Mouse (Mus musculus): ENCODE measurements at regions not wholly inside any gene's neighbourhood (a gene's known extent, or its start where the extent isn't known, plus 50 kb on each side); places are given as distances from the start of the nearest gene placed in this dataset.

DNA sequence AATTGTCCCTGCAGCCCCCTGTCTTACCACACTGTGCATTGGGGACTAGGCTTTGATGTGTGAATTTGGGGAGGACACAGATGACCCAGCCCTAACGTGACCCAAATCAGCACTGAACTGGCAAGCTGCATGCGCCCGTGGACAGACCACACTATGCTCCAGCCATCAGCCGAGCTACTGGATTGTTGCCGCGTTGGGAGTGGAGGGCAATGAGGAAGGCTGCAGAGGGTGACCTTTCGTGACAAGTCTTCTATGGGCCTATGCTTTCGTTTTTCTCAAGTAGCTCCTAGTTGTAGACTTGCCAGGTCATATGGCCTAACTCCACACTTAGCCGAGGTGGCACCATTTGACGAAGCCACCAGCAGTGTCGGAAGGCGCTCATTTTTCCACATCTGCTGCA, 60.6 kb upstream of the Errfi1 start:
- WGBS = 94% methylated on average over 12 of the region's 12 CpGs
- no peak overlapping the region for H3K4me3 ChIP-seq (ENCODE audit: low read depth, low read length)
- no peaks in the 10 kb centered on the region for H3K36me3 ChIP-seq (ENCODE audit: control insufficient read depth, insufficient read depth, low read length)
- no peaks in the 10 kb centered on the region for H3K27me3 ChIP-seq (ENCODE audit: control insufficient read depth, insufficient read depth, low read length)
- no peak overlapping the region for H3K27ac ChIP-seq (ENCODE audit: insufficient read depth, low read depth, low read length)
- TF ChIP-seq CTCF (IDR thresholded peaks at IDR 0.05; ENCODE audit: extremely low read depth, insufficient read length, insufficient replicate concordance, low read depth, low read length) = no peak
- TF ChIP-seq POLR2A (IDR thresholded peaks at IDR 0.05; ENCODE audit: low read depth, low read length) = no peak
- H3K4me1 ChIP-seq (ENCODE audit: control insufficient read depth, insufficient read depth, insufficient read length, low read length) = peaks cover 2% of the 10 kb centered on the region; the same call in 1 of the 2 replicates

DNA sequence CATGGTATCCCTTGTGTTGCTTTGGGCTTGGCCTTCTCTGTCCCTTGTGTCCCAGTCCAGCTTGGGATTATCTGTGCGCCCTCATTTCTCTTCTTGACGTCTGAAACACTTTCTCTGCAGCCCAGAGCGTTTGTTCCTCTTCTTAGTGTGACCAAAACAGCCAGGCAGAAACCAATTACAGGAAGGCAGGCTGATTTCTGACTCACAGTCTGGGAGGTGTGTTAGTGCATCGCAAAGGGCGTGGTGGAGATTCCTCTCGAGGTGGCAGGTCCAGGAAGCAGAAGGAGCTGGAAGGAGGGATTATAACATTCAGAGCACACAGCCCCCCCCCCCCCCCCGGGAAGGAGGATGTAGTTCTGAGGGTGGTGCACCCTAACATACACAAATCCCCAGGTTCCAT, 64.6 kb upstream of the Errfi1 start:
- Histone ChIP-seq H3K36me3 (ENCODE audit: control insufficient read depth, insufficient read depth, low read length) (no peaks in the 10 kb centered on the region), H3K4me1 (ENCODE audit: control insufficient read depth, insufficient read depth, insufficient read length, low read length) (peaks cover 3% of the 10 kb centered on the region; the same call in 1 of the 2 replicates), H3K27me3 (ENCODE audit: control insufficient read depth, insufficient read depth, low read length) (no peaks in the 10 kb centered on the region), H3K4me3 (ENCODE audit: low read depth, low read length) (no peak overlapping the region), H3K27ac (ENCODE audit: insufficient read depth, low read depth, low read length) (no peak overlapping the region)
- WGBS = 27% methylated on average over 7 of the region's 7 CpGs
- TF ChIP-seq CTCF (IDR thresholded peaks at IDR 0.05; ENCODE audit: extremely low read depth, insufficient read length, insufficient replicate concordance, low read depth, low read length) (no peak), POLR2A (IDR thresholded peaks at IDR 0.05; ENCODE audit: low read depth, low read length) (no peak)

DNA sequence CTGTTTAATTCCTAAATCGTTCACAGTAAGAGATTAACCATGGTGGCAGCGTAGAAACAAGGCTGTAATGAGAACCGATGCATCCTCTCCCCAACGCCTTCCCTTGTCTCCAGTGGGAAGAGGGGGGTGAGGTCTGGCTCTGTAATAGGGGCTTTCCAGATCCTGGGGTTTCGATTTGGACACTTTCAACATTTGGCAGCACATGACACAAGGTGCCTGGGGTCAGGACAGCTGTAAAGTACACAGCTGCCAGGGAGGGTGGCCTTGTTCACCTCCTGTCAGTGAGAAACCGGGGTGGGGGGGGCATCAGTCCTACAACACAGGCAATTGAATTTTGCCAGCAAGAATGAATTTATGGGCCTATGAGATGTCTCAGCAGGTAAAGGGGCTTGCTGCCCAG, 66.6 kb upstream of the Errfi1 start:
- Histone ChIP-seq H3K4me3 (ENCODE audit: low read depth, low read length) (no peak overlapping the region), H3K36me3 (ENCODE audit: control insufficient read depth, insufficient read depth, low read length) (no peaks in the 10 kb centered on the region), H3K27ac (ENCODE audit: insufficient read depth, low read depth, low read length) (0 out of 2 replicates have a peak overlapping the region, but pooled peaks have one; percentile 3), H3K27me3 (ENCODE audit: control insufficient read depth, insufficient read depth, low read length) (no peaks in the 10 kb centered on the region), H3K4me1 (ENCODE audit: control insufficient read depth, insufficient read depth, insufficient read length, low read length) (peaks cover 9% of the 10 kb centered on the region; the same call in 1 of the 2 replicates)
- 69% methylated on average over 6 of the region's 6 CpGs for WGBS
- TF ChIP-seq POLR2A (IDR thresholded peaks at IDR 0.05; ENCODE audit: low read depth, low read length) (no peak), CTCF (IDR thresholded peaks at IDR 0.05; ENCODE audit: extremely low read depth, insufficient read length, insufficient replicate concordance, low read depth, low read length) (no peak)

DNA sequence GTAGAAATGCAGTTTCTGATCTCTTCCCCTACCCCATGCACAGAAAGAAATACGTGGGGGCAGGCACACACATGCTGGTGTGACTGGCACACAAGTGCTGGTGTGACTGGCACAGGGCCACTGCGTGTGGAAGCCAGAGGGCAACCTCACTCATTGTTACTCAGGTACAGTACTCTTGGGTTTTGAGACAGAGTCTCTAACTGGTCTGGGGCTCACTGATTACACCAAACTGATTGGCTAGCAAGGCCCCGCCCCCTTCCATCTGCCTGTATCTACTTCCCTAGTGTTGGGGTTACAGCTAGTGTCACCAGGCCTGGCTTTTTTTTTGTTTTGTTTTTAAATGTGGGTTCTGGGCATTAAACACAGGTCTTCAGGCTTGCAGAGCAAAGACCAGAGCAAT, 67.1 kb upstream of the Errfi1 start:
- TF ChIP-seq CTCF (IDR thresholded peaks at IDR 0.05; ENCODE audit: extremely low read depth, insufficient read length, insufficient replicate concordance, low read depth, low read length) = no peak
- TF ChIP-seq POLR2A (IDR thresholded peaks at IDR 0.05; ENCODE audit: low read depth, low read length) = no peak
- no peaks in the 10 kb centered on the region for H3K27me3 ChIP-seq (ENCODE audit: control insufficient read depth, insufficient read depth, low read length)
- H3K36me3 ChIP-seq (ENCODE audit: control insufficient read depth, insufficient read depth, low read length) = no peaks in the 10 kb centered on the region
- WGBS = 90% methylated on average over 3 of the region's 3 CpGs
- peaks cover 10% of the 10 kb centered on the region; the same call in 1 of the 2 replicates for H3K4me1 ChIP-seq (ENCODE audit: control insufficient read depth, insufficient read depth, insufficient read length, low read length)
- 0 out of 2 replicates have a peak overlapping the region, but pooled peaks have one; percentile 3 for H3K27ac ChIP-seq (ENCODE audit: insufficient read depth, low read depth, low read length)
- H3K4me3 ChIP-seq (ENCODE audit: low read depth, low read length) = no peak overlapping the region

DNA sequence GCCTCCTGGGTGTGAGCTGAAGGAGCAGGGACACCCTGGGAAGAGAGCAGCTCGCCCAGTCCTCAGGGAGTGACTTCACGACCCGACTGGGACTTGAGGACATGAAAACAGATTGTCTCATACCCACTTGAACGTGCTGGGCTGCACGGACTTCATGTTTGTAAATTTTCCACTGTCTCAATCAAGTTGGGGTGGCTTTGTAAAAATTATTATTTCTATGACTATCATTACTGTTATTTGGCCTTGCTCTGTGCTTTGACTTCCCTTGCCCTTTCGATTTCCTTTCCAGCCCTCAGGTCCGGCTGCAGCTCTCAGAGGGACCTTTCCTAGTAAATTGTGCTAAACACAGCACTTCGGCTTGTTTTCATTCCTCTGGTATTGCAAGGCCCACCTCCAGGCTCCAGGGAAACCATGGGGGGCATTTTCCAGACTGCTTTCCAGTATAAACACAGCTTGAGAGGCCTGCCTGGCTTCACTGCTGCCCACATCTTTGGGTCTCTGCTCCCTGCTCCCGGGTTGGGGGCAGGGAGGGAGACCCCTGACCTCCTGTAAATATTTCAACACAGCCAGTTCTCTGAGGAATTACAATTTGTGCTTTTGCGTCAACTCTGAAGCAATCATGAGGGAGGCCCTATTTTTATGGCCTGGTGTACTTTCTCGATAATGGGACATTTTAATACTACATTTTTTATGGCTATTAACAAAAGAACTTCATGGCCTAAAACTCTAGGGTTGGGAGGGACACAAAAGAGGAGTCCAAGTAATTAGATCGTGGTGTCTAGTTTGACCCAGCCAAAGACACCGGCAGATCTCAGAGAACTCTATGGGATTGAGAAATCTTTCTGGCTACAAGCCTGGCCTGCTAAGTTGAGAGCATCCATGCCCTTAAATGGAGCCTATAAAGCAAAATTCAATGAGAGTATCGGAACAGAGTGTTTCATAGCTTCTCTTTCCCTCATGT, 68.9 kb upstream of the Errfi1 start:
- WGBS = 70% methylated on average over 14 of the region's 14 CpGs
- Histone ChIP-seq H3K4me3 (ENCODE audit: low read depth, low read length) (no peak overlapping the region), H3K4me1 (ENCODE audit: control insufficient read depth, insufficient read depth, insufficient read length, low read length) (peaks cover 10% of the 10 kb centered on the region; the same call in 1 of the 2 replicates), H3K27me3 (ENCODE audit: control insufficient read depth, insufficient read depth, low read length) (no peaks in the 10 kb centered on the region), H3K36me3 (ENCODE audit: control insufficient read depth, insufficient read depth, low read length) (no peaks in the 10 kb centered on the region), H3K27ac (ENCODE audit: insufficient read depth, low read depth, low read length) (peak overlapping the region; percentile 81)
- no peak for TF ChIP-seq POLR2A (IDR thresholded peaks at IDR 0.05; ENCODE audit: low read depth, low read length)
- TF ChIP-seq CTCF (IDR thresholded peaks at IDR 0.05; ENCODE audit: extremely low read depth, insufficient read length, insufficient replicate concordance, low read depth, low read length) = no peak

DNA sequence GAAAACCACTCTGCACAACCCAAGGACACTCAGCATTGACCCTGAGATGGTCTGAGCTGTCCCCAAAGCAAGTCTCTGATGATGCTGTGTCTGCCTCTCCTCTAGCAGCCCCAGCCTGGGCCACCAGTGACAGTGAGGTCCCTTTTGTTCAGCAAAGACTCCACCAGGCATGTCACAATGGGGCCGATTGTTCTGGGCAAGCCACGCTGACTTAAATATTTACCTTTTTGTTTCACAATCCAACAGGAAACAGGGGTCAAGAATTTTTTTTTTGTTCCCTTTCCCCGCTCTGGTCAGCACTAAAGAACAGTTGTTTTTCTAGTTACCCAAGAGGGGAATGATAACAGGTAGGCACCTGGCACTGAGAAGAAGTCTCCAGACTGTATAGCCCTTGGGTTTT, 72.4 kb upstream of the Errfi1 start:
- TF ChIP-seq CTCF (IDR thresholded peaks at IDR 0.05; ENCODE audit: extremely low read depth, insufficient read length, insufficient replicate concordance, low read depth, low read length) (no peak), POLR2A (IDR thresholded peaks at IDR 0.05; ENCODE audit: low read depth, low read length) (no peak)
- Histone ChIP-seq H3K36me3 (ENCODE audit: control insufficient read depth, insufficient read depth, low read length) (no peaks in the 10 kb centered on the region), H3K4me3 (ENCODE audit: low read depth, low read length) (no peak overlapping the region), H3K27ac (ENCODE audit: insufficient read depth, low read depth, low read length) (no peak overlapping the region), H3K4me1 (ENCODE audit: control insufficient read depth, insufficient read depth, insufficient read length, low read length) (peaks cover 7% of the 10 kb centered on the region; the same call in 1 of the 2 replicates), H3K27me3 (ENCODE audit: control insufficient read depth, insufficient read depth, low read length) (no peaks in the 10 kb centered on the region)
- WGBS = 29% methylated on average over 3 of the region's 3 CpGs

DNA sequence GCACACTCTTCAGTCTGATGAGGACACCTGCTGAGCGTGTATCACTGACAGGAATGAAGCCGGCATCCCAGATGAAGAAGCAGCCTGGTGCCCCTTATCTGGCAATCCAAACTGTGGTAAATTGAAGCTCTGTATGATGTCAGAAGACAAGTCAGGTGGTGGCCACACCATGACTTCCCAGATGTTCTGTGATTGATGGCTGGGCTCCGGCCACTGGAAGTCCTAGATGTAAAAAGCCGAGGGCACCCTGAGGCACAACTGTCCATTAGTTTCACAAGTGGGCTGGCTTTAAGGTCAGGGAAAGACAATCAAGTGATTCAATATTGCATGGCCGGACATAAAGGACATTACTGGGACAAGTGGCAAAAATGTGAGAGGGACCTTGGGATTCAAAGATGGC, 74.4 kb upstream of the Errfi1 start:
- 97% methylated on average over 5 of the region's 5 CpGs for WGBS
- no peaks in the 10 kb centered on the region for H3K36me3 ChIP-seq (ENCODE audit: control insufficient read depth, insufficient read depth, low read length)
- H3K27me3 ChIP-seq (ENCODE audit: control insufficient read depth, insufficient read depth, low read length) = no peaks in the 10 kb centered on the region
- no peak overlapping the region for H3K4me3 ChIP-seq (ENCODE audit: low read depth, low read length)
- no peak for TF ChIP-seq CTCF (IDR thresholded peaks at IDR 0.05; ENCODE audit: extremely low read depth, insufficient read length, insufficient replicate concordance, low read depth, low read length)
- no peak for TF ChIP-seq POLR2A (IDR thresholded peaks at IDR 0.05; ENCODE audit: low read depth, low read length)
- H3K27ac ChIP-seq (ENCODE audit: insufficient read depth, low read depth, low read length) = no peak overlapping the region
- peaks cover 7% of the 10 kb centered on the region; the same call in 1 of the 2 replicates for H3K4me1 ChIP-seq (ENCODE audit: control insufficient read depth, insufficient read depth, insufficient read length, low read length)
